Mouse (Mus musculus) embryonic fibroblast, embryonic 13.5 days (primary cell): ENCODE results near the gene Eng. TPM values are rescaled to one million over a fixed set of nuclear protein-coding genes. Genes with fewer than 3 reads are reported as not detected.

Experiments used
- H3K27ac ChIP-seq: 2 replicates; pipeline ENCODE4 v1.5.1; 2012; ENCODE audit warnings: low read length, control low read depth, inconsistent platforms; ENCODE audit not compliant: insufficient read depth
- H3K4me1 ChIP-seq: 2 replicates; pipeline ENCODE4 v1.6.1; 2011; ENCODE audit warnings: low read length; ENCODE audit not compliant: control insufficient read depth, insufficient read depth
- H3K4me3 ChIP-seq: 2 replicates; pipeline ENCODE4 v1.5.1; 2011; ENCODE audit warnings: mild to moderate bottlenecking, control low read depth, low read length; ENCODE audit not compliant: insufficient read depth
- CTCF ChIP-seq: IDR thresholded peaks from 2 replicates; pipeline ENCODE4 v1.5.1; 2011; ENCODE audit warnings: mild to moderate bottlenecking, control low read depth, low read length, moderate library complexity, borderline replicate concordance; ENCODE audit not compliant: insufficient read depth
- POLR2A ChIP-seq: IDR thresholded peaks from 2 replicates; pipeline ENCODE4 v1.6.1; 2011; ENCODE audit warnings: low read depth, mild to moderate bottlenecking, control low read depth, low read length, moderate library complexity
- polyA plus RNA-seq: library from polyadenylated mRNA; stranded (reverse); fragments of >200 nt; gene quantifications from 2 replicates; pipeline ENCODE4 v1.2.4, GENCODE M21; 2011; ENCODE audit warnings: low read depth; ENCODE audit not compliant: missing spikeins, insufficient read length

The Eng gene
- polyA plus RNA-seq, 1 experiment: 15.1 TPM

DNA sequence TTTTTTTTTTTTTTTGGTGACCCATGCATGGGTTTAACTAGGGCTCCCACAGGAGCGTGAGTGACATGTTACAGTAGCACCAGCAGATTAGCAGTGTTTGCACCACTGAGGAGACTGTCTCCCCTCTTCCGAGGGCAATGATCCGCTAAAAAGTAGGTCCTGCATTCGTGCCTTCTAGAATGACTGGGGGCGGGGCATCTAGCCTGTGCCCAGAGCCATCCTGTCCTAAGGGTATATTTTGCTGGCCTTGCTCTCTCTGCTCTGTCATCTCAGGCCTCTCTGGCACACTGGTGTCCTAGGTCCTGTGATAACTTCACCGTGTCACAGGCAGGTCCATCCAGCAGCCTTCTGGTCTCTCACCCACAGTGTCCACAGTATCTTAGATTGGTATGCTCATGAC, 53.3 kb downstream of the Eng start:
- Histone ChIP-seq H3K4me1 (no peaks in the 10 kb centered on the region), H3K27ac (no peak overlapping the region), H3K4me3 (no peak overlapping the region)
- TF ChIP-seq POLR2A (no peak), CTCF (no peak)

DNA sequence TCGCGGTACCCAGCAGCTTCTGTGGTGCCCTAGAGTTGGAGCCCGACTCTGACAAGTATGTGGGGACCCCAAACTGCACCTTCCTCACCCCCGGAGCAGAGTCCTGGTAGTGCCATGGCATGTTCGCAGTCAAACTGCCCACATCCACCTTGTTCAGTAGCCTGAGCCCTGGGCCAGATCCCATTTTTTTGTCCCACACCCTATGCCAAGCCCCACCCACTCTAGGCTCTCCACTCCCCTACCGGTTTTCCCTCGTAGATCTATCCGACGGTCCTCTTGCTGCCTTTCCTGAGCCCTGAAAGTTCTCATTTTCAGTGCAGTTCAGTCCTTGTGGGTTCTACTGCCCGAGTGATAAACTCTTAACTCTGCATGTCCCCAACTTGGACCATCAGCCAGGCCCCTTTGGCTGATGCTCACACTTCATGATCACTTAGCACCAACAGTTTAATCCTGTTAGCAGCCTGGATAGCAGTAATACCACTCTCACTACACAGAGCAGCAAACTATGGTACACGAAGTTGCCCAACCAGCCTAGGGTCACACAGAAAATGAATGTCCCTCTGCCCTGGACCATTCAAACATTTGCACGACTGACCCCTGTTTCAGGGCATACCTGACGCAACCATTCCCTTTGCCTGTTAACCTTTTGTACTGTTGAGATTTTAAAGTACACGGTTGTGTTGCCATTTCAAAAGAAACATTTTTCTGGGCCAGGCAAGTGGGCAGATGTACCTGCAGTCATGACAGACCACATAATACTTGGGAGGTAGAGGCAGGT, 54.8 kb downstream of the Eng start:
- no peak for TF ChIP-seq POLR2A
- Histone ChIP-seq H3K27ac (no peak overlapping the region), H3K4me3 (no peak overlapping the region), H3K4me1 (no peaks in the 10 kb centered on the region)

DNA sequence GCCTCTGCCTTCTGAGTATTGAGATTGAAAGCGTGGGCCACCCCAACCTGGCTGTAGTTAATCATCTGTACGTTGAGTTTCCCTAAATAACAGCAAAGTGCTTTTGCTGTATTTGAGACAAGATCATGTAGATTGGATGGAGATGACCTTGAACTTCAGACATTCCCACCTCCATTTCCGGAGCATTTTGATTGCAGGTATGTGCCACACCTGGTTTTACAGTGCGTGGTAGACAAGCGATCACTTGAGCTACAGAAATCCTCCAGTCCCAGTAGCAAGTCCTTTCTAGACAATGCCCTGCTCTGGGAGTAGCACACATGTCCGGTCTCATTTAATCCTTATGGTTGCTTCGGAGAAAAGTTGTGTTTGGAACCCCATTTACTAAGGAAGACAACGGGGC, 56.7 kb downstream of the Eng start:
- no peak for TF ChIP-seq CTCF
- TF ChIP-seq POLR2A: no peak
- no peaks in the 10 kb centered on the region for H3K4me1 ChIP-seq

DNA sequence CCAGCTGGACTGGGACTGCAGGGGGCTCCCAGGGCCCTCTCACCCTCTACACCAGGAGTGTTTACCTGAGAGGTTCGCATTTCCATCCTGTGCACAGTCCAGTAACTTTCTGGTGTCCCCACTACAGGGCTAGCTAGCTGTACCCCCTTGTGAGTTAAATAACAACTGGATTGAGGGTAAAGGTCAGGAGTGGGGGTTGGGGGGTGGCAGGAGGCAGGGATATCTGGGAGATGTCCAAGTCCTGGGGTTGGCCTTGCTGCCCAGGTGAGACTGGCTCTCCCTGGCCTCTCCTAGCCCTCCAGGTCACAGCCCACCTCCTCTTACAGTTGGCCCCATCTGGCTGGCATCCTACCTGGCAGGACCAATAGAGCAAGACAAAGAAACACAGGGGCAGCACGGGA, 57.6 kb downstream of the Eng start, which contains the start of gene Fpgs:
Fpgs (minus strand) TSS at position 125 of the 401 bp plus-strand sequence.
- Histone ChIP-seq H3K4me3 (no peak within 1 kb of the TSS), H3K27ac (no peak within 1 kb of the TSS)
- TF ChIP-seq POLR2A: no peak
- no peak for TF ChIP-seq CTCF

More for the DNA sequence above, 56.7 kb downstream of the Eng start:
- H3K4me3 ChIP-seq: no peak overlapping the region
- no peak overlapping the region for H3K27ac ChIP-seq

DNA sequence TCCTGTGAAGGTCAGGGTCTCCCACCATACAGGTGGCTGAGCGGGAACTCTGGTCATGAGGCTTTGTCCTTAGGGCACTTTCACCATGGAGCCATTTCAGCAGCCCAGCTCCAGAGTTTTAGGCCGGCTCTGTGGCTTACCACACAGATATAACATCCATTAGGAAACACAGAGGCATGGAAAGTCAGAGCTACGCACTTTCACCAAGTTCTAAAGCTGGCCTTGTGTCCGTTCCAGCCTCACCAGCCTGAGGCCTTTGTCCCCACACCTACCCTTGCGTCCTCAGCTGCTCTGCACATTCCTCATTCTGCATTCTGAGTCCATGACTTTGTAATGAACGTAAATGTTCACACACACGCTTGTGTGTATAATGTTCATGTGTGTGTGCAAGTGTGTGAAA, 58.6 kb downstream of the Eng start:
- Histone ChIP-seq H3K27ac (no peak overlapping the region), H3K4me3 (no peak overlapping the region), H3K4me1 (no peaks in the 10 kb centered on the region)
- TF ChIP-seq CTCF: no peak
- TF ChIP-seq POLR2A: no peak

More for the DNA sequence above, 57.6 kb downstream of the Eng start, which contains the start of gene Fpgs:
- no peaks in the 10 kb centered on the region for H3K4me1 ChIP-seq

DNA sequence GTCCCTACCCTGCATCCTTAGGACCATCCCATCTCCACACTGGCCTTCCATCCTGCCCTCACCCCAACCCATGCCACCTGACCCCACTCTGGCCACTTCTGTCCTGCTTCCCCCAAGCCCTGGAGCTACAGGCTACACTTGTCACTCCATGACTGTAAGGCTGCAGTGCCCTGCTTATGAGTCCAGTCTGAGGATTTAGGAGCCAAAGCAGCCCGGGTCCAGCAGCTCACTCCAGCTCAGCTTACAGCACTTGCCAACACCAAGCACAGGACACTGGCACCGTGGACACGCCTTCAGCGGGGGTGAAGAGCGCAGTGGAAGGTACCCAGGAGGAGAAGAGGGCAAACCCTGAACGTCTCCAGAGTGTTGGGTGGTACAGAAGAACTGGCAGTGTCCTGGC, 60.6 kb downstream of the Eng start:
- Histone ChIP-seq H3K4me3 (no peak overlapping the region), H3K4me1 (peaks cover 4% of the 10 kb centered on the region; the same call in 1 of the 2 replicates), H3K27ac (no peak overlapping the region)
- TF ChIP-seq CTCF (no peak), POLR2A (no peak)

DNA sequence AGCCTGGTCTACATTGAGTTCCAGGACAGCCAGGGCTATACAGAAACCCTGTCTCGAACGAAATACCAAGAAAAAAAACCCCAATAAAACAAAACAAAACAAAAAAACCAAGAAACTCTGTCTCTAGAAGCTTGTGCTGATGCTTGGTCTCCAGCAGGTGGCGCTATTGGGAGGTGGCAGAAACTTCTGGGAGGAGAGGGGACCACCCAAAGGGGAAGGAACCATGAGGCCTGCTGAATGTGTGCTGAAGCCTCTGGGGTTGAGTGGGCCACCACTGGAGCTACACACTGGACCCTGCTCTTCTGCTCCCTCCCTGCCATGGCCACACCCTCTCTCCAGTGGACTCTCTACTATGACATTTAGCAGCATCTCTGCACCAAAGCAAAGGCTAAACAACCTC, 62.2 kb downstream of the Eng start:
- TF ChIP-seq CTCF: peak; percentile 48; the same call in 1 of the 2 replicates
- TF ChIP-seq POLR2A: no peak
- Histone ChIP-seq H3K27ac (no peak overlapping the region), H3K4me3 (no peak overlapping the region), H3K4me1 (peaks cover 4% of the 10 kb centered on the region; the same call in 1 of the 2 replicates)

DNA sequence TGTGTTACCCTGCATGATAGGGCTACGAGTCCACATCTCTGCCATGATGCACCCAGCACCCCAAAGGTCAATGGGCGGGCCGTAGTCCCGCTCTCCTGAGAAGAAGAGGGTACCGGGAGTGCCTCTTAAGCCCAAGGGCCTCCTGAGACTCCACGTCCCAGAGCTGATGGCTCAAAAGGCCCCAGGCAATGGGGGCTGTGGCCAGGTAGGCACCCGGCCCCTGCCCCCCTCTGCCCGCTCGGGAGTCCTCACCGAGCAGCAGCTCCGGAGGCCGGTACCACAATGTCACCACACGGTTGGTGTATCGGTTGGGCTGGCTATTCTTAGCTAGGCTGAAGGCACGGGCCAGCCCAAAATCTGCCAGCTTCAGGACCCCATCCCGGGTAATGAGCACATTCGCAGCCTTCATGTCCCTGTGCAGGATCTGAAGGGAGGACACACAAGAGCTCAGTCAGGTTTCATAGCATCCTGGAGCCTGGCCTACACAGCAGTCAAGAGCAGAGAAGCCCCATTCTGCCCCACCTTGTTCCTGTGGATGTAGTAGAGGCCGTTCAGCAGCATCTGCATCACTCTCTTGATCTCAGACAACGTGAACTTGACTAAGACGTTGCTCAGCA, 63.2 kb downstream of the Eng start:
- Histone ChIP-seq H3K4me1 (peaks cover 13% of the 10 kb centered on the region; the same call in 1 of the 2 replicates), H3K27ac (no peak overlapping the region), H3K4me3 (no peak overlapping the region)
- no peak for TF ChIP-seq POLR2A
- no peak for TF ChIP-seq CTCF

DNA sequence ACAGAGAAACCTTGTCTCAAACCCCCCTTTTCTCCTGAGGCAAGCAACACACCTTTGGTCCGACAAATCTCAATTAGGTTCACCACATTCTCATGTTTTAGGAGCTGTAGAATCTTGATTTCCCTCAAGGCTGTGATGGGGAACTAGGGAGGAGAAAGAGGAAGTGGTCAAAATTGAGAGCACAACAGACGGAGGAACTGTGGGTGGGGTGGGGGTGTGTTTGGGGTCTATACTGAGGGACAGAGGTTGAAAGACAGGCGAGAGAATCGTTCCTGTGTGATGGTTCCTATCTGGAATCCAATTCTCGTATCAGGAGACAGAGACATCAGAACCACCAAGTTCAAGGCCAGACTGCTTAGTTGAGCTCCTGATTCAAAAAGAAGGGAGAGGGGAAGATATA, 64.0 kb downstream of the Eng start:
- Histone ChIP-seq H3K4me1 (peaks cover 17% of the 10 kb centered on the region; the same call in 1 of the 2 replicates), H3K4me3 (no peak overlapping the region), H3K27ac (no peak overlapping the region)
- TF ChIP-seq POLR2A: no peak
- TF ChIP-seq CTCF: no peak

DNA sequence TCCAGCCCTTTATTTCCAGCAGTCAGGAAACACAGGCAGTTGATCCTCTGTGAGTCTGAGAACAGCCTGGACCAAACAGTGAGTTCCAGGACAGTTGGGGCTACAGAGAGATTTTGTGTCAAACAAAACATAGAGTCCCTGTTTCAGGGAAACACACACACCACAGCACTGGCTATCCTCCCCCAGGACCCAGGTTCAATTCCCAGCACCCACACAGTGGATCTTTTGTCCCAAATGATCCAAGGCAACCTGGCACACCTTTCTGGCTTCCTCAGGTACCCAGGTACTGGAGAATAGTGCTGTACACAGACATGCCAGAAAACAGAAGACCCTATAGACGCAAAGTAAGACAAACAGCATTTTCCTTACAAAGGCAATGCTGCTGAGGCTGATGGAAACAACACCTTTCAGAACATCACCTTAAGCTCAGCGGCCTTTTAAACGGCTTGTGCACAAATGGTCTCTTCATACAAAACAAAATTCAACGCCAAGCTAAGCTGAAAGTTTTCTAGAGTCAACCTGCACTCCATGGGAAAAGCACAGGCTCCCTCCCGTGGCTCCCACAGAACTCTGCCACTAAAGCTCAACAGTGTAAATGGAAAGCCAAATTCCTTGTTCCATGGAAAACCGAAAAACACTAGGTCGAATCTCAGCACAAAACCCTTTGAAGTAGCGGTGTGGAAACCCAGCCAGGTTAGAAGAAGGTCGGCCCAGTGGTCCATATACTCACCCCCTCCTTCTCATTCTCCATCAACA, 65.1 kb downstream of the Eng start:
- peak overlapping the region; percentile 97 for H3K27ac ChIP-seq
- no peak for TF ChIP-seq CTCF
- TF ChIP-seq POLR2A: no peak
- peak overlapping the region; percentile 89 for H3K4me3 ChIP-seq
- H3K4me1 ChIP-seq: peaks cover 17% of the 10 kb centered on the region; the same call in 1 of the 2 replicates
